Mouse (Mus musculus): ENCODE data around the gene Foxp1. TPM values are rescaled to one million over a fixed set of nuclear protein-coding genes. Genes with fewer than 3 reads are reported as not detected.

The Foxp1 gene
- polyA plus RNA-seq, 1 experiment from 2014 or later: 96.6 TPM

DNA sequence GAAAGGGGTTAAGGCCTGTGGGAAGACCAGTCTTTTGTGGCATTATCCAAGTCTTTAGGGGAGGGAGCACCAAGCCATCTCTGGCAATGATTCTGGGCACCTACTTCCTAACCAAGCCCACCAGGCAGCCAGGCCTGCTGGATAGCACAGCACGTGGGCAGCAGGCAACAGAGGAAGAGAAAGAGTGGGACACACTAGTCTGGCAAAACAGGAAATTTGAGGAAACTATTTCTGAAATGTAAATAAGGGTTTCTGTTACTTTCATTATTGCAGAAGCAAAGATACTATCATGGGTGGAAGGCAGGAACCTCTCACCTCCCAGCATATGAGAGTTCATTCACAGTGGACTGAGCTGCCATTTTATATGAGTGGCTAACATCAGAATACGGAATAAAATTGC is 121.3 kb downstream of the Foxp1 start:
- H3K27me3 ChIP-seq: no peaks in the 10 kb centered on the region
- H3K9me3 ChIP-seq: no peaks in the 10 kb centered on the region
- H3K4me1 ChIP-seq: peaks cover 12% of the 10 kb centered on the region
- no peak for ATAC-seq (ENCODE audit: low FRiP score, low read depth)
- no peak overlapping the region for H3K27ac ChIP-seq (replicated peaks)
- H3K4me3 ChIP-seq: no peak overlapping the region
- WGBS: 42% methylated on average over 2 of the region's 2 CpGs
- H3K9ac ChIP-seq (replicated peaks): no peak overlapping the region
- H3K36me3 ChIP-seq: 0 out of 2 replicates have a peak, but pooled peaks cover 3% of the 10 kb centered on the region
- H3K4me2 ChIP-seq (replicated peaks): no peak overlapping the region

DNA sequence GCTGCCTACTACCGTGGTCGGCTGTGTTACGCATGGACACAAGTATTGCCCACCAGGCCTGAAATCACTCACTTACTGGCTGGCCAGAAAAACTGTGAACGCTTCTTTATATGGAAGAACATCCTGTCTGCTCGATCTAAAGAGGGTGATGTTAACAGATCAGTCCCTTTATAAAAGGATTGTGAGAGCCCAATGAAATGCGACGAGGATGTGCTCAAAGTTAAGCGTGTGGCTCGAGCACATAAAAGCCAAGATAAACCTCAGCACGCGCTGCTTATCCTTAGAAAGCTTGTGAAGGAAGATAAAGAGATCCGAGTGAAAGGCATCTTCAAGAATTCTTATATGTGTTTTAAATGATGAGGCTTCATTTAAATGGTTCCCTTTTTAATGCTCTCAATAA is 126.8 kb downstream of the Foxp1 start:
- Histone ChIP-seq H3K9me3 (no peaks in the 10 kb centered on the region), H3K27me3 (no peaks in the 10 kb centered on the region), H3K4me1 (peaks cover 8% of the 10 kb centered on the region), H3K4me3 (no peak overlapping the region), H3K36me3 (0 out of 2 replicates have a peak, but pooled peaks cover 3% of the 10 kb centered on the region), H3K9ac (replicated peaks) (no peak overlapping the region), H3K27ac (replicated peaks) (no peak overlapping the region), H3K4me2 (replicated peaks) (no peak overlapping the region)
- no peak for ATAC-seq (ENCODE audit: low FRiP score, low read depth)
- 31% methylated on average over 12 of the region's 12 CpGs for WGBS

DNA sequence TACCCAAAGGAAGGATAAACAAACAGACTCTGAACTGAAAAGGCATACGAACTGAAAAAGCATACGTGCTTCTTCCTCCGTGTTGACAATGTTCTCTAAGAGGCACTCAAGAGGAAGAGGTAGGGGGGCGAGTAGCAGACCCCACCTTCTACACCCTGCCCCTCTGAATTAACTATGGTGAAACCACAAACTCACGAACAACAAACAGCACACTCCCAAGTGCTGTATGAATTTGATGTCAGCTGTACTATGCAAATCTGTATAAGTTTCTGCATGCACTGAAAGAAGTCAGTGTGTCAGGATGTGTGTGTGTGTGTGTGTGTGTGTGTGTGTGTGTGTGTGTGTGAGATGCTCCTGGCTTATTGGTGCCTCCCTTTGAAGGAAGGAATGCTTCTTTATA is 127.7 kb downstream of the Foxp1 start:
- H3K27me3 ChIP-seq: no peaks in the 10 kb centered on the region
- no peak overlapping the region for H3K9ac ChIP-seq (replicated peaks)
- 76% methylated on average over 5 of the region's 5 CpGs for WGBS
- peaks cover 10% of the 10 kb centered on the region for H3K4me1 ChIP-seq
- H3K27ac ChIP-seq (replicated peaks): no peak overlapping the region
- no peaks in the 10 kb centered on the region for H3K9me3 ChIP-seq
- 0 out of 2 replicates have a peak, but pooled peaks cover 3% of the 10 kb centered on the region for H3K36me3 ChIP-seq
- no peak overlapping the region for H3K4me3 ChIP-seq
- H3K4me2 ChIP-seq (replicated peaks): no peak overlapping the region
- ATAC-seq (ENCODE audit: low FRiP score, low read depth): no peak

DNA sequence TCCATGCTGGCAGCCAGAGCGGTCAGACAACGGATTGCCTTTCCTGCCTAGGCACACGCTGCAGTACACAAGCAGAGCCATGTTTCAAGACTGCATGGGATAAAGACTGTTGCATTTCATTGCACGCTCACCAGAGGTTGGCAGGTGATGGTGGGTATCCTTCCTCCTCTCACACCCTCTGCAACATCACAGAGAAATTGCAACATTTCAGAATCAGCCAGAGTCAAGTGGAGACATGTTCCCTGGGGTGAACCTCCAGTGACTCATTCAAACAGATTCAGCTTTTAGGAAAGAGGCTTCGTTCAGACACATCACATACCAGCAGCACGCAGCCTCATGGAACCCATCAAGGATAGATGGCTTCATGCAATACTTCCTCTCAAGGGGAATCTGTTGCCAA is 130.0 kb downstream of the Foxp1 start:
- no peak overlapping the region for H3K27ac ChIP-seq (replicated peaks)
- WGBS: 95% methylated on average over 6 of the region's 6 CpGs
- H3K9me3 ChIP-seq: no peaks in the 10 kb centered on the region
- H3K4me3 ChIP-seq: no peak overlapping the region
- no peak overlapping the region for H3K9ac ChIP-seq (replicated peaks)
- 0 out of 2 replicates have a peak, but pooled peaks cover 1% of the 10 kb centered on the region for H3K36me3 ChIP-seq
- H3K4me2 ChIP-seq (replicated peaks): no peak overlapping the region
- ATAC-seq (ENCODE audit: low FRiP score, low read depth): no peak
- H3K4me1 ChIP-seq: peaks cover 14% of the 10 kb centered on the region
- H3K27me3 ChIP-seq: no peaks in the 10 kb centered on the region

DNA sequence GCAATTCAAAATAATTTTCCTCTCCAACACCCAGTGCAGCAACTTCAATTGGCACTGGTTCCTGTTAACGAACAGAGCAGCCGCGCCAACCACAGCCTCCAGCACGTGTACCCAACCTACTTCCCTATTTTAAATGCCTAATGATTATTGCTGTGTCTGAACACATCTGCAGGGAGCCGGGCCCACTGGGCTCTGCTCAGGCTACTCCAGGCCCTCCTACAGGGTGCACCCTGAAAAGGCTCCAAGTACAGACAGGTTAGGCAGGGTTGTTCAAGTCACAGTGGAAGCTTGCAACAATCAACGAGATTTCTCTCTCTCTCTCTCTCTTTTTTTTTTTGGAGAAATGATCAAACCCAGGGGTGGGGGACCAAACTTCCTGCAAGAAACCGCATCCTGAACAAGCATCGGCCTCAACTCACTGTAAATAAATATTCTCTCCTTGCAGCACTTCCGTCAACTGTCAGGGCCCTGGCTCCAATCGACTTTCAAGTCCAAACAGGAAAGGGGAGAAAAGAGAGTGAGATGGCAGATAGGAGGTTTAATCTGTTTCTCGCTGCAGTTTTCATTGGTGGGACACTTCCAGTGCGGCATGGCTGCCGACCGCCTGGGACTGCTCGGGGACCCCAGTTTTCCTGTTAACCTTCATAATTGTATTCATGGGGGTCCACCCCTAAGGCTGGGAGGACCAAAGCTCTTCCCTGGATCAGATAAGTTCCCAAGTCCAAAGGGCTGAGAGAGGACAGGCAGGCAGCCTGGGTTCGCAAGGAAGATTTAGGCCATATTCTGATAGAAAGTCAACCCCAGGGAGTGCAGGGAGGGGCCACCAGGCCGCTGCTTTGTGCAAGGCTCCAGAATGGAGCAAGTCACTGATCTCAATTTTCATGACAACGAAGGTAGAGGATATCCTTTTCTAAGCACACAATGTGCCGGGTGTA is 133.5 kb downstream of the Foxp1 start:
- 84% methylated on average over 19 of the region's 19 CpGs for WGBS
- Histone ChIP-seq H3K36me3 (no peaks in the 10 kb centered on the region), H3K27me3 (no peaks in the 10 kb centered on the region), H3K4me2 (replicated peaks) (no peak overlapping the region), H3K4me1 (peaks cover 8% of the 10 kb centered on the region; the same call in 1 of the 2 replicates), H3K9ac (replicated peaks) (no peak overlapping the region), H3K27ac (replicated peaks) (no peak overlapping the region), H3K9me3 (no peaks in the 10 kb centered on the region), H3K4me3 (no peak overlapping the region)
- no peak for ATAC-seq (ENCODE audit: low FRiP score, low read depth)

DNA sequence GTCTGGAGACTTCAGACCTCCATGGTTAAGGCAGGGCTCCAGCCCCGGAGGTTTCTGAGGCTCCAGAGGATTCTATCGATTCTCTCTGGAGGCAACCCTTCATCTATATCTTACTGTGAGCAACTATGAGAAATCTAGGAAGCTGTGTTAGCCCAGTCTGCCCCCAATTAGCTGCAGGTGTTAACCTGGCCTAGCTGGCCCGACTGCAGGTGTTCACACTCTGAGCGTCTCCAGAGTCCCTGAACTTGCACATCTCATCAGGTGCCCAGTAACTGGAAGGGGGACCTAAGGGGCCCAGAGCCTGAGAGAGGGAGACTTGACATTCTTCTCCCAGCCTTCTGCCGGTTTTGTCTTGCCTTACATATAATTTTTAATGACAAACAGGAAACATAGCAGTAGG is 134.5 kb downstream of the Foxp1 start:
- H3K4me3 ChIP-seq: no peak overlapping the region
- no peaks in the 10 kb centered on the region for H3K27me3 ChIP-seq
- H3K27ac ChIP-seq (replicated peaks): no peak overlapping the region
- no peaks in the 10 kb centered on the region for H3K36me3 ChIP-seq
- WGBS: 93% methylated on average over 5 of the region's 5 CpGs
- H3K9ac ChIP-seq (replicated peaks): no peak overlapping the region
- no peak for ATAC-seq (ENCODE audit: low FRiP score, low read depth)
- peaks cover 8% of the 10 kb centered on the region; the same call in 1 of the 2 replicates for H3K4me1 ChIP-seq
- no peaks in the 10 kb centered on the region for H3K9me3 ChIP-seq
- H3K4me2 ChIP-seq (replicated peaks): no peak overlapping the region

DNA sequence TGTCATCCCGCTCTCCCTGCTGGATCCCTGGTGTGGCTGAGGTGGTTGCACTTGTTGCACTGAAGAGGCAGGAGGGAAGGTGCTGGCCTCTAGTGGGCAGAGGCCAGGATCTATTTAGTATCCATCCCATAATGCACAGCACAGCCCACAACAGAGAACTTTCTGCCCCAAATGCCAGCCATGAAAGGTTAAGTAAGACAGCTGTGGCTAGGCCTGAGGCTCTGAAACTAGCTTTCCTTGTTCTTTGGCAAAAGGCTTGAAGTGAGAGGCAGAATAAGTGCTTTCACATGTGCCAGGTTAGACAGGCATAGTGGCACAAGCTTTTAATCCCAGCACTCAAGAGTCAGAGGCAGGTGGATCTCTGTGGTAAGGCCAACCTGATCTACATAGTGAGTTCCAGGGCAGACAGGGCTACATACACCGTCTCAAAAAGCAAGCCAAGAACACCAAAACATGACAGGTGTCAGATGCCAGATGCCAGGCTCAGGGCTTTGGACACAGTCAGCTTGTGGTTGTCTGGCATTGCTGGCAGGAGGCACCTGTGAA is 137.4 kb downstream of the Foxp1 start:
- Histone ChIP-seq H3K27me3 (no peaks in the 10 kb centered on the region), H3K9ac (replicated peaks) (no peak overlapping the region), H3K27ac (replicated peaks) (no peak overlapping the region), H3K36me3 (no peaks in the 10 kb centered on the region), H3K4me2 (replicated peaks) (no peak overlapping the region), H3K4me1 (0 out of 2 replicates have a peak, but pooled peaks cover 5% of the 10 kb centered on the region), H3K9me3 (no peaks in the 10 kb centered on the region), H3K4me3 (no peak overlapping the region)
- ATAC-seq (ENCODE audit: low FRiP score, low read depth): no peak
- 79% methylated on average over 2 of the region's 2 CpGs for WGBS

DNA sequence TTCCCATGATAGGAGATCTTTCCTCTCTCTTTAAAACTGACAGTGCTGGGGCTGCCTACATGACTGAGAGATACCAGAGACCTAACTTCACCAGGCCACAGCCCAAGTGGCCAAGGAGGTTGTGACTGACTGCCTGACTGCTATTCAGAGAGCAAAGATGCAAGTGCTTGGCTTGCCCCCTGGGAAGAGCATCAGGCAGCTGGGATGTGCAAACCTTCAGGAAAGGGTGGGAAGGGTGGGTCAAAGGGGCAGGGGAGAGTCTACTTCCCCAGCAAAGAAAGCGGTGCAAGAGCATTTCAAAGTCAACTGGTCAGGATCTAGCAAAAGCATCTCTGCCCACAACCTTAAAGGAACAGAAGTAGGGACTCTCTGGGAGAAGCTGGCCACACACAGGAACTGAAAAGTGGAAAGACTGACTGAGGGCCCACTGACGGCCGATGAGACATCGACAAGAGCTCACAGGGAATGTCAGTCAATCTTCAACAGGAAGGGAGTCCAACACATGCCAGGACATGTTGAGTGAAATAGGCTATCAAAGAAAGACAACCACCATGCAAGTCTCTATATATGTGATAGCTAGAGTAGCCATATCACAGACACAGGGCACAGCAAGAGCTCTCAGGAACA is 138.6 kb downstream of the Foxp1 start:
- ATAC-seq (ENCODE audit: low FRiP score, low read depth): no peak
- Histone ChIP-seq H3K27ac (replicated peaks) (no peak overlapping the region), H3K4me2 (replicated peaks) (no peak overlapping the region), H3K9ac (replicated peaks) (no peak overlapping the region), H3K4me3 (no peak overlapping the region), H3K4me1 (no peaks in the 10 kb centered on the region), H3K9me3 (no peaks in the 10 kb centered on the region), H3K36me3 (no peaks in the 10 kb centered on the region), H3K27me3 (no peaks in the 10 kb centered on the region)
- 85% methylated on average over 4 of the region's 4 CpGs for WGBS

DNA sequence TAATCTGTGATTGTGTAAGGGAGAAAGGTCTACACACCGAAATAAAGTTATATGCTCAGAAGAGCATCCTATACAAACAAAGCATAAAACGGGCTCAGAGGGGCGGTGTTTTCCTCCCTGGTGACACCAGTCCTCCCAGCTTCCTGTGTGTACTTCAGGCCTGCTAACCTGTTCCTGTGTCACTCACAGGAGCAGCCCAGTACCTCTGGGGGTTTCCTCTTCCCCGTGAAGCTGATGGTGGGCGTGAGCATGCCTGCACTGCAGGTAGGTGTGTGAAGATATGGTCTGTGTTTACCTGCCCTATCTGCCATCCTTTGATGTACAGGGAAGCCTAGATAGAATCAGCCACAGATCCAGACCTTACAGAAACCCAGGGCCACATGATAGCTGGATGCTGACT is 142.4 kb downstream of the Foxp1 start:
- H3K27me3 ChIP-seq: no peaks in the 10 kb centered on the region
- WGBS: 95% methylated on average over 5 of the region's 5 CpGs
- H3K9me3 ChIP-seq: no peaks in the 10 kb centered on the region
- H3K27ac ChIP-seq (replicated peaks): no peak overlapping the region
- peaks cover 14% of the 10 kb centered on the region for H3K4me1 ChIP-seq
- H3K9ac ChIP-seq (replicated peaks): no peak overlapping the region
- no peaks in the 10 kb centered on the region for H3K36me3 ChIP-seq
- ATAC-seq (ENCODE audit: low FRiP score, low read depth): no peak
- no peak overlapping the region for H3K4me3 ChIP-seq
- H3K4me2 ChIP-seq (replicated peaks): no peak overlapping the region

DNA sequence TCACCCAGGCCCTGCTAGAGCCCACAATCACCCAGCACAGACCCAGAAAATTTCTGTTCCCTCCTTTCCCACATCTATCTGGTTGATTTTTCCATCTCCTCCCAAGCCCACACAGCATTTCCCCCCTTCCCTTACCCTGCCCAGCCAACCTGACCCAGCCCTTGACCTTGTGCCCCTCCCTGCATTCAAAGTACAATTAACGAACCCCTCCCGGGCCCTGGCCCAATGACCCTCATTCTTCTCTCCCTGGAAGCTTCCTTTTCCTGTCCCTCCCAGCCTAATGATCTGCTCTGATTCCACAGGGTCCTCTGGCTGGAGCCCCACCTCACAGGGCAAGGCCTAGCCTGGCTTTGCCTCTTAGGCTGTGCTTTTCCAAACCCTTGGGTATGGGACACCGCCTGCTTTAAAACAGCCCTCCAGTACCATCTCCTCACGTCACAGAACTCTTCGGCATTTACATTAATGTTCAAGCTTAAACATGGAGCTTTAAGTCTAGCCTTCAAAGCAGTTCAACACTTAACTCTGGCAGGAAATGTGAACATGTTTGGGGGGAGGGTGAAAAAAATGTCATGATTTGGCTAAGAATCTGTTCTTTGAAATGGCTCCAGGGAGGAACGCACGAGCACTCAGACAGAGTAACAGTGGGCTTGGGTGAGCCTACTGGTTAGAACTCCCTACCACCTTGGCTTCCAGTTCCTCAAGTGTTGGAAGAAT is 143.4 kb downstream of the Foxp1 start:
- no peak for ATAC-seq (ENCODE audit: low FRiP score, low read depth)
- 82% methylated on average over 7 of the region's 7 CpGs for WGBS
- H3K4me2 ChIP-seq (replicated peaks): no peak overlapping the region
- peaks cover 21% of the 10 kb centered on the region for H3K4me1 ChIP-seq
- no peak overlapping the region for H3K4me3 ChIP-seq
- H3K27me3 ChIP-seq: no peaks in the 10 kb centered on the region
- no peak overlapping the region for H3K9ac ChIP-seq (replicated peaks)
- H3K36me3 ChIP-seq: no peaks in the 10 kb centered on the region
- no peak overlapping the region for H3K27ac ChIP-seq (replicated peaks)
- H3K9me3 ChIP-seq: no peaks in the 10 kb centered on the region

DNA sequence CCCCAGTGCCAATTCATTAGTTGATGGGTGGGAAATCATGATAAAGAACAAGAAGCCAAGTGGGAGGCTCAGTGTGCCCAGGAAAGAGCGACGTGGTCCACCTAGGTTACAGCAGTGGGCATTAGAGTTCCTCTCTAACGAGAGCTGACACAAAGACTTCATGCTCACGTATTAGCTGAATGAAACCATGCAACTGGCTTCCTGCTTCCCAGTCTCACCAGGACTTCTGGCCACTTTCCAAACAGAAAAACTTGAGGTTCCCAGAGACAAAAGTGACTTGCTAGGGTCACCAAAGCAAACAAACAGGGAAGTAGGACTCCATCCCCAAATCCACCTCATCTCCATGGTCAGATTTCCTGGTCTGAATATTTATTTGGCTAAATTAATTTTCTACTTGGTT is 144.8 kb downstream of the Foxp1 start:
- H3K27me3 ChIP-seq: no peaks in the 10 kb centered on the region
- no peak overlapping the region for H3K4me2 ChIP-seq (replicated peaks)
- no peaks in the 10 kb centered on the region for H3K9me3 ChIP-seq
- H3K9ac ChIP-seq (replicated peaks): no peak overlapping the region
- H3K27ac ChIP-seq (replicated peaks): no peak overlapping the region
- peaks cover 21% of the 10 kb centered on the region for H3K4me1 ChIP-seq
- ATAC-seq (ENCODE audit: low FRiP score, low read depth): no peak
- H3K36me3 ChIP-seq: no peaks in the 10 kb centered on the region
- WGBS: 71% methylated on average over 4 of the region's 4 CpGs
- H3K4me3 ChIP-seq: no peak overlapping the region

DNA sequence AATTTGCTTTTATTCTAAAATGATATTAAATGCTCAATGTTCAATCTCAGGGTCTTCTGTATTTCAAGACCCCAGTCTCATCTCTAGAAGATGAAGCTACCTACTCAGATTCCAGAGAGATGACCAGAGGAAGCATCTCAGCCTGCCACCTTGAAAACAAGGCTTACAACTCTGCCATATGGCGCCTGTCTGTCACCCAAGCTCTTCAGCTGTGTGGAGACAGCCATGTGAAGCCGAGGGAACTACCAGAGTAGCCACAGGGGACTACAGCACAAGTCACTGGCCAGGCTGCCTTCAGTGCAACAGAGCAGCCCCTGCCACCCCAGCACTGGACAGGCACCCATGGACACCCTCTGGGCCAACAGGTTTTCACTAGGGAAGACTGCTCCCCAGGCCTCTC is 145.4 kb downstream of the Foxp1 start:
- H3K27ac ChIP-seq (replicated peaks): no peak overlapping the region
- H3K4me2 ChIP-seq (replicated peaks): no peak overlapping the region
- no peak overlapping the region for H3K4me3 ChIP-seq
- 68% methylated on average over 2 of the region's 2 CpGs for WGBS
- no peaks in the 10 kb centered on the region for H3K36me3 ChIP-seq
- ATAC-seq (ENCODE audit: low FRiP score, low read depth): no peak
- no peaks in the 10 kb centered on the region for H3K27me3 ChIP-seq
- H3K4me1 ChIP-seq: peaks cover 21% of the 10 kb centered on the region
- no peak overlapping the region for H3K9ac ChIP-seq (replicated peaks)
- no peaks in the 10 kb centered on the region for H3K9me3 ChIP-seq
